Mouse (Mus musculus) neural tube, embryonic 15.5 days (tissue): ENCODE measurements at regions not wholly inside any gene's neighbourhood (a gene's known extent, or its start where the extent isn't known, plus 50 kb on each side); places are given as distances from the start of the nearest gene placed in this dataset.

ENCODE experiments used
- ATAC-seq: fragments of 200-750 bp; cut with Nextera tagmentation; 2 replicates; pipeline ENCODE4 v1.8.0; 2017; ENCODE audit warnings: mild to moderate bottlenecking, moderate TSS enrichment, moderate library complexity; ENCODE audit not compliant: low FRiP score
- H3K27ac ChIP-seq: fragments of 300-500 bp; sonication (generic); replicated peaks from 2 replicates; pipeline ENCODE4 v1.5.1; 2015; ENCODE audit warnings: mild to moderate bottlenecking, inconsistent platforms
- H3K27me3 ChIP-seq: fragments of 300-500 bp; sonication (generic); replicated peaks from 2 replicates; pipeline ENCODE4 v1.6.1; 2015; ENCODE audit warnings: inconsistent platforms
- H3K36me3 ChIP-seq: fragments of 300-500 bp; sonication (generic); 2 replicates; pipeline ENCODE4 v1.6.1; 2015; ENCODE audit warnings: inconsistent platforms
- H3K4me1 ChIP-seq: fragments of 300-500 bp; sonication (generic); 2 replicates; pipeline ENCODE4 v1.6.1; 2015; ENCODE audit warnings: inconsistent platforms
- H3K4me2 ChIP-seq: fragments of 300-500 bp; sonication (generic); 2 replicates; pipeline ENCODE4 v1.6.1; 2015; ENCODE audit warnings: inconsistent platforms, mild to moderate bottlenecking, moderate library complexity
- H3K4me3 ChIP-seq: fragments of 300-500 bp; sonication (generic); replicated peaks from 2 replicates; pipeline ENCODE4 v1.5.1; 2015; ENCODE audit warnings: mild to moderate bottlenecking, inconsistent platforms
- H3K9ac ChIP-seq: fragments of 300-500 bp; sonication (generic); replicated peaks from 2 replicates; pipeline ENCODE4 v1.6.1; 2015; ENCODE audit warnings: mild to moderate bottlenecking, inconsistent platforms
- H3K9me3 ChIP-seq: fragments of 300-500 bp; sonication (generic); replicated peaks from 2 replicates; pipeline ENCODE4 v1.6.1; 2016; ENCODE audit warnings: inconsistent platforms
- WGBS: fragments of 180-500 bp; shearing (Covaris S2); methylation state at CpG from one replicate; pipeline ENCODE4 v1.1.7; 2015; ENCODE audit warnings: mixed read lengths; 5-methylcytosine and 5-hydroxymethylcytosine counted together

GRCm38 (mm10) chr16:74651244-74651643 lies 239.6 kb upstream of the Robo2 start:
- no peaks in the 10 kb centered on the region for H3K9me3 ChIP-seq
- no peaks in the 10 kb centered on the region for H3K27me3 ChIP-seq
- H3K36me3 ChIP-seq, result no peaks in the 10 kb centered on the region
- no peak overlapping the region for H3K4me2 ChIP-seq
- H3K4me1 ChIP-seq, result no peaks in the 10 kb centered on the region
- H3K4me3 ChIP-seq, result no peak overlapping the region
- WGBS, result 57% methylated on average over 3 of the region's 3 CpGs
- no peak overlapping the region for H3K9ac ChIP-seq
- no peak for ATAC-seq
- no peak overlapping the region for H3K27ac ChIP-seq

- Histone ChIP-seq H3K27me3 (no peaks in the 10 kb centered on the region), H3K4me1 (no peaks in the 10 kb centered on the region), H3K9ac (no peak overlapping the region), H3K4me2 (no peak overlapping the region), H3K9me3 (no peaks in the 10 kb centered on the region), H3K27ac (no peak overlapping the region), H3K4me3 (no peak overlapping the region), H3K36me3 (no peaks in the 10 kb centered on the region)
- WGBS, result 90% methylated on average over 2 of the region's 2 CpGs
- no peak for ATAC-seq
Measured at GRCm38 (mm10) chr16:74649207-74649606, 237.6 kb upstream of the Robo2 start.

- H3K9me3 ChIP-seq, result no peaks in the 10 kb centered on the region
- H3K9ac ChIP-seq, result no peak overlapping the region
- no peak overlapping the region for H3K27ac ChIP-seq
- H3K27me3 ChIP-seq, result no peaks in the 10 kb centered on the region
- ATAC-seq, result no peak
- H3K4me2 ChIP-seq, result no peak overlapping the region
- no peaks in the 10 kb centered on the region for H3K4me1 ChIP-seq
- H3K36me3 ChIP-seq, result no peaks in the 10 kb centered on the region
- no peak overlapping the region for H3K4me3 ChIP-seq
Measured at GRCm38 (mm10) chr16:74648384-74648783, 236.8 kb upstream of the Robo2 start.

- WGBS, result 19% methylated on average over 10 of the region's 10 CpGs
- H3K4me3 ChIP-seq, result no peak overlapping the region
- H3K9me3 ChIP-seq, result no peaks in the 10 kb centered on the region
- H3K36me3 ChIP-seq, result no peaks in the 10 kb centered on the region
- no peaks in the 10 kb centered on the region for H3K27me3 ChIP-seq
- H3K9ac ChIP-seq, result no peak overlapping the region
- no peak overlapping the region for H3K27ac ChIP-seq
- H3K4me2 ChIP-seq, result no peak overlapping the region
- ATAC-seq, result no peak
- H3K4me1 ChIP-seq, result no peaks in the 10 kb centered on the region
Measured at GRCm38 (mm10) chr16:74644750-74645366, 233.2 kb upstream of the Robo2 start.

GRCm38 (mm10) chr16:74639805-74640204 lies 228.2 kb upstream of the Robo2 start:
- 75% methylated on average over 7 of the region's 7 CpGs for WGBS
- no peaks in the 10 kb centered on the region for H3K9me3 ChIP-seq
- no peak overlapping the region for H3K4me2 ChIP-seq
- ATAC-seq, result no peak
- no peak overlapping the region for H3K4me3 ChIP-seq
- H3K27me3 ChIP-seq, result no peaks in the 10 kb centered on the region
- H3K36me3 ChIP-seq, result no peaks in the 10 kb centered on the region
- no peak overlapping the region for H3K9ac ChIP-seq
- H3K27ac ChIP-seq, result no peak overlapping the region
- no peaks in the 10 kb centered on the region for H3K4me1 ChIP-seq

GRCm38 (mm10) chr16:74637638-74638037 lies 226.0 kb upstream of the Robo2 start:
- H3K4me1 ChIP-seq, result no peaks in the 10 kb centered on the region
- no peak overlapping the region for H3K27ac ChIP-seq
- no peaks in the 10 kb centered on the region for H3K27me3 ChIP-seq
- no peak overlapping the region for H3K4me2 ChIP-seq
- no peak for ATAC-seq
- H3K36me3 ChIP-seq, result no peaks in the 10 kb centered on the region
- no peak overlapping the region for H3K9ac ChIP-seq
- H3K9me3 ChIP-seq, result no peaks in the 10 kb centered on the region
- H3K4me3 ChIP-seq, result no peak overlapping the region
- WGBS, result 60% methylated on average over 5 of the region's 5 CpGs

- H3K36me3 ChIP-seq, result no peaks in the 10 kb centered on the region
- H3K27ac ChIP-seq, result no peak overlapping the region
- no peak overlapping the region for H3K4me2 ChIP-seq
- H3K9me3 ChIP-seq, result no peaks in the 10 kb centered on the region
- H3K27me3 ChIP-seq, result no peaks in the 10 kb centered on the region
- H3K4me3 ChIP-seq, result no peak overlapping the region
- WGBS, result 74% methylated on average over 2 of the region's 2 CpGs
- H3K9ac ChIP-seq, result no peak overlapping the region
- H3K4me1 ChIP-seq, result no peaks in the 10 kb centered on the region
- ATAC-seq, result no peak
Measured at GRCm38 (mm10) chr16:74625783-74626182, 214.2 kb upstream of the Robo2 start.

GRCm38 (mm10) chr16:74612072-74612471 lies 200.4 kb upstream of the Robo2 start:
- no peaks in the 10 kb centered on the region for H3K4me1 ChIP-seq
- no peak for ATAC-seq
- H3K27me3 ChIP-seq, result no peaks in the 10 kb centered on the region
- no peak overlapping the region for H3K4me3 ChIP-seq
- H3K9ac ChIP-seq, result no peak overlapping the region
- 42% methylated on average over 4 of the region's 4 CpGs for WGBS
- no peaks in the 10 kb centered on the region for H3K36me3 ChIP-seq
- H3K4me2 ChIP-seq, result no peak overlapping the region
- no peaks in the 10 kb centered on the region for H3K9me3 ChIP-seq
- H3K27ac ChIP-seq, result no peak overlapping the region

- Histone ChIP-seq H3K4me3 (no peak overlapping the region), H3K27me3 (no peaks in the 10 kb centered on the region), H3K9me3 (no peaks in the 10 kb centered on the region), H3K36me3 (no peaks in the 10 kb centered on the region), H3K4me1 (no peaks in the 10 kb centered on the region), H3K9ac (no peak overlapping the region), H3K27ac (no peak overlapping the region), H3K4me2 (no peak overlapping the region)
- WGBS, result 69% methylated on average over 4 of the region's 4 CpGs
- no peak for ATAC-seq
Measured at GRCm38 (mm10) chr16:74609564-74609963, 197.9 kb upstream of the Robo2 start.

- Histone ChIP-seq H3K9me3 (no peaks in the 10 kb centered on the region), H3K27me3 (no peaks in the 10 kb centered on the region), H3K27ac (no peak overlapping the region), H3K4me3 (no peak overlapping the region), H3K9ac (no peak overlapping the region), H3K36me3 (no peaks in the 10 kb centered on the region), H3K4me1 (no peaks in the 10 kb centered on the region), H3K4me2 (no peak overlapping the region)
- no peak for ATAC-seq
- 34% methylated on average over 1 of the region's 1 CpGs for WGBS
Measured at GRCm38 (mm10) chr16:74598361-74598760, 186.7 kb upstream of the Robo2 start.

- Histone ChIP-seq H3K9ac (no peak overlapping the region), H3K4me1 (no peaks in the 10 kb centered on the region), H3K4me2 (no peak overlapping the region), H3K36me3 (no peaks in the 10 kb centered on the region), H3K4me3 (no peak overlapping the region), H3K27ac (no peak overlapping the region), H3K27me3 (no peaks in the 10 kb centered on the region), H3K9me3 (no peaks in the 10 kb centered on the region)
- 79% methylated on average over 4 of the region's 4 CpGs for WGBS
- no peak for ATAC-seq
Measured at GRCm38 (mm10) chr16:74597735-74598340, 186.2 kb upstream of the Robo2 start.

- H3K9me3 ChIP-seq, result no peaks in the 10 kb centered on the region
- no peak overlapping the region for H3K27ac ChIP-seq
- H3K4me3 ChIP-seq, result no peak overlapping the region
- H3K36me3 ChIP-seq, result no peaks in the 10 kb centered on the region
- ATAC-seq, result no peak
- 81% methylated on average over 4 of the region's 4 CpGs for WGBS
- H3K27me3 ChIP-seq, result no peaks in the 10 kb centered on the region
- H3K4me1 ChIP-seq, result no peaks in the 10 kb centered on the region
- no peak overlapping the region for H3K9ac ChIP-seq
- H3K4me2 ChIP-seq, result no peak overlapping the region
Measured at GRCm38 (mm10) chr16:74591896-74592295, 180.3 kb upstream of the Robo2 start.
